Mouse (Mus musculus) spleen, embryonic (tissue): Measurements from ENCODE around the gene Spp2.

ENCODE experiments used
- CTCF ChIA-PET: fragments of 350-600 bp; sonication (Branson Sonifier 250); formaldehyde crosslinking; loops from one replicate; lab custom pipeline; 2022; lab: Charles Lee

Gene Spp2

GRCm38 (mm10) chr1:88406807-88407198 lies at the start of gene Spp2:
Gene Spp2, plus strand, starts transcription at chr1:88406961.
- CTCF ChIA-PET: no interaction called here

- CTCF ChIA-PET: interaction anchor here (0.6 kb wide), 1 partner anchor 350 kb away, joined by 6 read pairs; no protein-coding TSS in a partner anchor
Measured at GRCm38 (mm10) chr1:88357458-88358090, 49.2 kb upstream of the Spp2 start.

DNA sequence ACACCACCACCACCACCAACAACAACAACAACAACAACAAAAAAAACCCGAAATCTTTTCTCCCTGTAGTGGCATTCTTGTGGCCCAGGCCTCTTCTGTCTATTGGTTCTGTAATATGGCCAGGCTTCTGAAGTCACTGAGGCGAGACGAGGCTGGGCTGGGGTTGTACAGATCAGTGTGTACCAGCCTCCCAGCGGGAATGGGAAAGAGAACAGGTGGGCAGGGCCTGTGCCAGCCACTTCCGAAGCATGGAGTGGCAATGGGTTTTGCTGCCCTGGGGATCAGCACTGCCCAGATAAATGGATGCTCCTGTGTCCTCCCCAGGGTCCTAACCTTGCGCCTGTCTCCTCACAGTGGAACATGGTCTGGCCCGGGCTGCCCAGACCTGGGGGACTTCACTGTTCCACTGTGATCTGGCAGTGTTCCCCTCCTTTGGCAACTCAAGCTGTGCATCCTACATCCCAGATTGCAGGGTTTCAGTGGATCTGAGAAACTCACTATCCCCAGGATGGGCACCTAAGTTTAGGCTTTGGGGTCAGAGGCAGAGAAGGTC lies 48.6 kb upstream of the Spp2 start:
- CTCF ChIA-PET: interaction anchor here (0.6 kb wide), 1 partner anchor 349 kb away, joined by 6 read pairs; no protein-coding TSS in a partner anchor

- CTCF ChIA-PET: no interaction called here
Measured at GRCm38 (mm10) chr1:88361085-88361484, 45.7 kb upstream of the Spp2 start.

DNA sequence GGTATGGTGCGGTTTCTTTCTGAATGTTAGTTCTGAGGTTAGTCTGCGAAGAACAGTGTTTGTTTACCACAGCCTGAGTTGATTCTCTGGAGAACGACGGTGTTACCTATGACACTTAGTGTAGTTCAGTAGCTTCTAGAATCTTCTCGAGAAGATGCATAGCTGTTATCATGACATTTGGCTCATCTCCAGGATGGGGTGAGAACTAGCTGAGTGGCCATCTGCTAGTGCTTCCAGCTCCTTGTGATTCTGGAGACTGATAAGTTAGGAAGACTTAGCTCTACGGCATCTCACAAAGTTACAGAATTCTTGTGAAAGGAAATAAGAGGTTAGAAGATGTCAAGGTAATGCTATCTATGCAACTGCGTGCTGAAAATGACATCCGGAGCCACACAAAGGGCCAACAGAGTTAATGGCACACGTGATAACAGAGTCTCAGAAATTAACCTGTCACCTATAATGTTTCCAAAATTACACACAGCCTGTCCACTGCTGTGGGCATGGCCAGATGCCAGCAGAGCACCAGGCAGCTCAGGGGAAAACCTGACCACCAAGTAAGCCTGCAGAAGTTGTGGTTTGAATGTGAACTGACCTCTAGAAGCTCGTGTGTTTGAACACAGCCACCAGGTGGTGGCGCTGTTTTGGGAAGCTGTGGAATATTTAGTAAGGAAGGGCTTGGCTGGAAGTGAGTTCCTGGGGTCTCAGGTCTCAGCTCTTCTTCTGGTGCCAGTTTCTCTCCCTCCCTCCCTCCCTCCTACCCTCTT lies 39.7 kb upstream of the Spp2 start:
- CTCF ChIA-PET: no interaction called here

DNA sequence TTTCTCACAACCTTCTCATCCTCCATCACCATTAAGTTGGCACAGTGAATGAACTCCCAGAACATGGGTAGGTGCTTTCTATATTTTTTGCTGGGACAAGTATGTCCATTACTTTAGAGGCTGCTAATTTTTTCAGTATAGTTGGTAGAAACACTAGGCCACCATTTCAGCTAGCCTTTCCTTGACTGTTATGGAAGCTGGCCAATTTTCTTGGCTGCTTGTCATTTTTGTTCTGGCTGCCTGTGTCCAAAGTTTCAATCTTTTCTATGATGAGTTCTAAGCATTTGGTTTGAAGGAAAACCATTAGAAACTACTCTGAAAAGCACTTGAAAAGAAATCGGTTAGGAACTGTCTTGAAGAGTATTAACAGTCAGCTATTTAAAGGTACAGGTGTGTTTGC lies 28.3 kb upstream of the Spp2 start:
- CTCF ChIA-PET: no interaction called here

GRCm38 (mm10) chr1:88391632-88392031 lies 15.1 kb upstream of the Spp2 start:
- CTCF ChIA-PET: no interaction called here

DNA sequence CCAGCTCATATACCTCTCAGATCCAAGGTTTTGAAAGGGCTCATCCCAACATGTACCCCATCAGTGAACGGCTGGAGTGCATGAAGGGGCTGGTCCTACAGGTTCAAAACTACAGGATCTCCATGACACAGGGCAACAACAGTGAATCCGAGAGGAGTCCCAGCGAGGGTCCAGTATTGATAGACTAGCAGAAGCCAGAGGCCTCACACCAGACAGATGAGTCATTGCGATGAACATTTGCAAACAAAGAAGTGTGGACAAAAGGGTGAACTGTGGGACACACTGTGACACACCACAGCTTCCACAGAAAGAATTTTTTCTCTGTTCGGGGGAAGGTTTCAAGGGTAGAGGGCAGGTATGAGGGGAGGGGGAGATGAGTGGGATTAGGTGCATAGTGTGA lies 13.4 kb upstream of the Spp2 start:
- CTCF ChIA-PET: no interaction called here

GRCm38 (mm10) chr1:88403378-88403777 lies 3.4 kb upstream of the Spp2 start:
- CTCF ChIA-PET: no interaction called here

- CTCF ChIA-PET: no interaction called here
Measured at GRCm38 (mm10) chr1:88406078-88406806, 519 bp upstream of the Spp2 start.

- CTCF ChIA-PET: no interaction called here
Measured at GRCm38 (mm10) chr1:88408340-88408739, 1.6 kb downstream of the Spp2 start.

DNA sequence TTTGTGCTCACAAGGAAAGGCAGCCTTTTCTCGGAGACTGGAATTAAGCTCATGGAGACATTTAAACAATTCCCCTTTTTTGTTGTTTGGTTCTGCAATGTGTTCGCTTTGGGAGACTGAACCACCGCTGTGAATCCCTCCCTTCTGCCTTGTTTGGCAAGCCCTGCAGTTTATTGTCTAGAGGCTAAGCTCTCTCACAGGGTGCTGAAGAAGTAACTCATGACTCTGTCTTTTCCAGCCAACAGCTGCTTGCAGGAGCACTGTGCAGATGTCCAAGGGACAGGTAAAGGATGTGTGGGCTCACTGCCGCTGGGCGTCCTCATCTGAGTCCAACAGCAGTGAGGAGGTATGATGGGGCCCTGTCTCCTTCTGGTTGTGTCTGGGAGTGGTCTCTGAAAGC lies 5.3 kb downstream of the Spp2 start:
- CTCF ChIA-PET: no interaction called here

DNA sequence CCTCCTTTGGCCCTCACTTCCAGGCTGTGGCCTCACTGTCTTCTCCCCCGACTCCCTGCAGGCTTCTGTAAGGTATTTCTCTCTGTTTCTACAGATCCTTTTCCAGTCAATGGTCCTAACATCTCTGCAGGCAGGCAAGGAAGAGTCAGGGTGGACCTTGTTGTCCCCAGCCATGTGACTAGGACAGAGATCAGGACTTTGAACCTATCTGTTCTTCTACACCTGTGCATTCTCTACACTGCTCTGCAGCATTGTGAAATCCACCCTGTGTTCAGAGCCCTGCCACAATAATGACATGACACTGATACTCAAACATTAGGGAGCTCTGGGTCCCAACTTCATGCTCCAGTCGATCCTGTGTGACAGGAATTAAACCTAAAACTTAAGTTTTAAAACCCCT lies 12.2 kb downstream of the Spp2 start:
- CTCF ChIA-PET: no interaction called here

DNA sequence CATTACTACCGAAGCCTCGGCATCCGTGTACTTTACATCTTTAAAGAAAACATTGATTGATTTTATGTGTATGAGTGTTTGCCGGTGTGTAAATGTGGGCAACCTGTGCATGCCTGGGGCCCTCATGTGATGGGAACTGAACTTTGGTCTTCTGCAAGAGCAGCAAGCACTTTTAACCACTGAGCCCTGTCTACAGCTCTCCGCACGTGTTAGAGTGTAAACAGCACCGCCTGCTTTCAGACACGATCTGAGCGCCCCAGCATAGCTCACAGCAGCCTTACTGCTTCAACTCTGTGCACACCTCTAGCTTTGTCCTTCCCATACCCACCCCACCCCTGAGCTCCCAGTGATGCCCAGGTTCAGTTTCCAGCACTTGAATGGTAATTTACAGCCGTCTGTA lies 15.3 kb downstream of the Spp2 start:
- CTCF ChIA-PET: no interaction called here

- CTCF ChIA-PET: no interaction called here
Measured at GRCm38 (mm10) chr1:88422846-88423395, 16.2 kb downstream of the Spp2 start.

DNA sequence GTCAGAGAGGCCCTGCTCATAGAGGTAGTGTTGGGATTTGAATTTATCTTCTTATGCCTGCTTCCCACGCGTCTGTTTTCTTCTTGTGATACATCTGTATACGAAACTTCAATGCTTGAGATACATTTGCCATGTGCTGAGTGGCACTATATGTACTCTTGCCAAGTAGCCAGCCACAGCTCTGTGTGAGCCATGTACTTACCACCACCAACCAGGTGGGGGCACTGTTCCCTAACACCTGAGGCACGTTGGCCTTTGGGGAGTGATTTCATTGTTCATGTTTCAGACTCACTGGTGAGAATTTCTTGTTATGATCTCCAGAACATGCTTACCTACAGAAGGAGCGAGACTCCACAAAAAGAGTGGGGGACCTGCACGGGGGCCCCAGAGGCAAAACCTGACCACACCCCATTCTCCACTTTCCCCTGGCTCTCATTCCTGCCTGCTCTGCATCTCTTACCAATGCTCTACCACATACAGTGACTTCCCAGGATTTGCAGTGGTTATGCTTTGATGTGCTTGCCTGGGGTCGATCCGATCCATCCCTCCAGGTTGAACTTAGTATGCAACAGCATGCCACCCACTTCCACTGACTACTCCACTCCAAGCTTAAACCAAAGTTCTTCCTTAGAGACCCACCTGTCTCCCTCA lies 18.0 kb downstream of the Spp2 start:
- CTCF ChIA-PET: no interaction called here

DNA sequence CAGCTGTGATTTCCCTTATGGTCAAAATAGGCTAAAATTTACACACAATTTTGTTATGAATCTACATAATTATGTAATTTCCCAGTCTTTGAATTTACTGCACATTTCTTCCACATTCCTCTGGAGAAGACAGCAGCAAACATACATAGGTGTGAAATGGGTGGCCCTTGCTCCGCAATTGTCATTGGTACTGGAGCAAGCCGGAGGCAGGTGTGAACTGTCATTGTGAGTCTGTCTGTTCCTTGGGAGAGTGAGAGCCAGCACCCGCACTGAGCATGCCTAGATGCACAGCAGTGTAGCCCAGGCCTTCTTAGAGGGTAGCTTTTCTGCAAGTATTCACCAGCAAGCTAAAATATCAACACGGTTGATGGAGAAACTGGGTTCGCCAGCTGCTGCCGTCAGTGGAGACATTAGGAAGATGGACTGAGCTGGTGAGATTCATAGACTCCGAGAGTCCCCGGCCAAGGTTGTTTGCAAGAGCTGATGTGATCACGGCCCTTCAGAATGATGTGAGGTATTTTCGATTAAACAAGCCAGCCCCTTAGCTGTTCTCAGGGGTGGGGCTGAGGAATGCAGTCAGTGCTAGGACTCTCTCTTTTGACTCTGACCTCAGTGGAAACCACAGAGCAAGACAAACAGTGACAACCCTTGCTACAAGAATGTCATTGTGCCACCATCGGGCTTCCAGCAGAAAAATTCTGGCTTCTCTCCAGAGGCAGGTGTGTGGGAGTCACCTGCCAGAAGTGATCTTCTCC lies 21.4 kb downstream of the Spp2 start:
- CTCF ChIA-PET: interaction anchor here (0.5 kb wide), 1 partner anchor 29 kb away, joined by 7 read pairs; no protein-coding TSS in a partner anchor

DNA sequence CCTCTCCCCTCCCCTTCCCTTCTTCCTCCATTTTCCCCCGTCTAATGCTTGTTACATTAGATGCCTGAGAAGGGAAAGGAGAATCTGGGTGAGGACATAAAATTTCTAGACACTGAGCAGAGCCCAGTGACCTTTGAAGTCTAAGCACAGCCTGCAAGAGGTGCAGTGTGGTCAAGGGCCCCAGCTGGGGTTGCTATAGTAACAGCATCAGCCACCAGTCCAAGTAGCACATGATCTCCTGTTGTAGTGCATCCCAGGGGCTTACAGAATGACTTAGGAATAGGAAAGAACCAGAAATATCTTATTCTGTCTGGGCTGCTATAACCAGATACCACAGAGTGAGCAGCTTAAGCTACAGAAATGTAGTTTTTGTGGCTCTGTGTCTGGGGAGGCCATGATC lies 22.7 kb downstream of the Spp2 start:
- CTCF ChIA-PET: no interaction called here

DNA sequence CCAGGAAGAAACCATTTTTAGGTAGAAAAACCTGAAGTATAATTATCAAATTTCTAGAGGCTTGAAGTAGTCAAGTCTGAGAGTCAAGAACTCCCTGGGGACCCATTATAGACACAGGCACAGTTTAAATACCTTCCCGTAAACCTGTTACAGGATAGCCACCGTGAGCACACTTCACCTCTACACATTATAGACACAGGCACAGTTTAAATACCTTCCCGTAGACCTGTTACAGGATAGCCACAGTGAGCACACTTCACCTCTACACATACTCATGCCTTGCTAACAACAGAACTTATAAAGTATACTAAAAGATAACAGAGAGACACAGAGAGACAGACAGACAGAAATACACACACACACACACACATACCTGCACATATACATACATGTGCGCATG lies 24.5 kb downstream of the Spp2 start:
- CTCF ChIA-PET: no interaction called here

DNA sequence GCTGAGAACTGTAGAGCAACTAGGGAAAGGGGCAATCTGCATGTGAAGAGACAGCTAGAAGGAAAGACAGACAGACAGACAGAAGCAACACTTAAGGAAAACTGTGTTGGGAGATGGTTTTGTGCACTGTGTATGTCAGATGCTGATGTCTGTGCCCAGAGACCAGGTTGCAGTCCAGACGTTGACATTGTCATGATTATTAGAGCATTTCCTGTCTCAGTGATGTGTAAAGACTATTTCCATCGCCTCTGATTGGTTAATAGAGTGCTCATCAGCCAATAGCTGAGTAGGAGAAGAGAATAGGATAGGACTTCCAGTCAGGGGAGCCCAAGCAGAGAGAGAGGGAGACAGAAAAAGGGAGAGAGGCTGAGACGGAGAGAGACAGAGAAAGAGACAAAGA lies 25.8 kb downstream of the Spp2 start:
- CTCF ChIA-PET: no interaction called here
